Mouse (Mus musculus) frontal cortex, postnatal 10 days (tissue): ENCODE results near the gene Aox2.
A peak's percentile ranks its signal among the peaks of the same experiment; 100 is the strongest.

Source experiments
- DNase-seq, 2 experiments: peaks; one replicate each; pipeline ENCODE4 v3.0.0; 2022; ENCODE audit warnings: low spot score in 2 of 2, mixed read lengths in 1 of 2

The Aox2 gene

GRCm38 (mm10) chr1:58288091-58288490 lies 10.0 kb downstream of the Aox2 start:
- DNase-seq: no peak

- no peak for DNase-seq
These were observed 11.8 kb downstream of the Aox2 start for GRCm38 (mm10) chr1:58289863-58290469.

- DNase-seq: no peak
These were observed 13.5 kb downstream of the Aox2 start for GRCm38 (mm10) chr1:58291394-58292300.

GRCm38 (mm10) chr1:58294730-58295129 lies 16.6 kb downstream of the Aox2 start:
- DNase-seq: no peak

- peak in 1 of 2 experiments; percentile 53 for DNase-seq
These were observed 18.2 kb downstream of the Aox2 start for GRCm38 (mm10) chr1:58296278-58296677.

- no peak for DNase-seq
These were observed 18.7 kb downstream of the Aox2 start for GRCm38 (mm10) chr1:58296821-58297220.

GRCm38 (mm10) chr1:58298347-58298746 lies 20.2 kb downstream of the Aox2 start:
- no peak for DNase-seq

- DNase-seq: no peak
These were observed 22.9 kb downstream of the Aox2 start for GRCm38 (mm10) chr1:58301073-58301472.

GRCm38 (mm10) chr1:58302015-58302414 lies 23.9 kb downstream of the Aox2 start:
- DNase-seq: no peak

GRCm38 (mm10) chr1:58303009-58303408 lies 24.9 kb downstream of the Aox2 start:
- DNase-seq: no peak

GRCm38 (mm10) chr1:58303726-58304125 lies 25.6 kb downstream of the Aox2 start:
- peak in 1 of 2 experiments; percentile 3 for DNase-seq

- no peak for DNase-seq
These were observed 26.2 kb downstream of the Aox2 start for GRCm38 (mm10) chr1:58304296-58304695.

GRCm38 (mm10) chr1:58307181-58307580 lies 29.1 kb downstream of the Aox2 start:
- DNase-seq: no peak

- no peak for DNase-seq
These were observed 30.5 kb downstream of the Aox2 start for GRCm38 (mm10) chr1:58308594-58308993.

GRCm38 (mm10) chr1:58309853-58310252 lies 31.7 kb downstream of the Aox2 start:
- no peak for DNase-seq

- no peak for DNase-seq
These were observed 33.2 kb downstream of the Aox2 start for GRCm38 (mm10) chr1:58311221-58311864.

GRCm38 (mm10) chr1:58313173-58313572 lies 35.0 kb downstream of the Aox2 start:
- DNase-seq: no peak

GRCm38 (mm10) chr1:58315532-58315931 lies 37.4 kb downstream of the Aox2 start:
- DNase-seq: no peak

GRCm38 (mm10) chr1:58333222-58333621 lies 55.1 kb downstream of the Aox2 start:
- no peak for DNase-seq

- no peak for DNase-seq
These were observed 61.8 kb downstream of the Aox2 start for GRCm38 (mm10) chr1:58339901-58340300.

GRCm38 (mm10) chr1:58341576-58341975 lies 63.5 kb downstream of the Aox2 start:
- DNase-seq: no peak

GRCm38 (mm10) chr1:58343861-58344260 lies 65.7 kb downstream of the Aox2 start:
- DNase-seq: no peak

- DNase-seq: no peak
These were observed 66.4 kb downstream of the Aox2 start for GRCm38 (mm10) chr1:58344570-58344969.
